Mouse (Mus musculus) midbrain, embryonic 12.5 days (tissue): ENCODE measurements around the gene Dnm2. TPM values are rescaled to one million over a fixed set of nuclear protein-coding genes. Genes with fewer than 3 reads are reported as not detected.

ENCODE experiments used
- ATAC-seq: fragments of 200-750 bp; cut with Nextera tagmentation; 2 replicates; pipeline ENCODE4 v1.8.0; 2017; ENCODE audit warnings: low read depth, moderate TSS enrichment, moderate library complexity; ENCODE audit not compliant: low FRiP score
- H3K27ac ChIP-seq: fragments of 300-500 bp; sonication (generic); replicated peaks from 2 replicates; pipeline ENCODE4 v1.5.1; 2016; ENCODE audit warnings: mild to moderate bottlenecking
- H3K27me3 ChIP-seq: fragments of 300-500 bp; sonication (generic); 2 replicates; pipeline ENCODE4 v1.6.1; 2016; ENCODE audit warnings: mild to moderate bottlenecking
- H3K36me3 ChIP-seq: fragments of 300-500 bp; sonication (generic); 2 replicates; pipeline ENCODE4 v1.6.1; 2016
- H3K4me1 ChIP-seq: fragments of 300-500 bp; sonication (generic); 2 replicates; pipeline ENCODE4 v1.6.1; 2016
- H3K4me2 ChIP-seq: fragments of 300-500 bp; sonication (generic); replicated peaks from 2 replicates; pipeline ENCODE4 v1.6.1; 2016; ENCODE audit warnings: mild to moderate bottlenecking, moderate library complexity
- H3K4me3 ChIP-seq: fragments of 300-500 bp; sonication (generic); 2 replicates; pipeline ENCODE4 v1.5.1; 2016; ENCODE audit warnings: mild to moderate bottlenecking
- H3K9ac ChIP-seq: fragments of 300-500 bp; sonication (generic); replicated peaks from 2 replicates; pipeline ENCODE4 v1.6.1; 2016; ENCODE audit warnings: mild to moderate bottlenecking, moderate library complexity
- H3K9me3 ChIP-seq: fragments of 300-500 bp; sonication (generic); 2 replicates; pipeline ENCODE4 v1.6.1; 2016; ENCODE audit warnings: mild to moderate bottlenecking
- WGBS: fragments of 180-500 bp; shearing (Covaris S2); methylation state at CpG from one replicate; pipeline ENCODE4 v1.1.7; 2016; 5-methylcytosine and 5-hydroxymethylcytosine counted together
- polyA plus RNA-seq: library from polyadenylated mRNA; unstranded; fragments of >200 nt; fragmentation: Nextera tagmentation; extraction: Ambion mirVana; gene quantifications from 2 replicates; pipeline ENCODE4 v1.2.1, GENCODE M21; 2016

Dnm2 gene
- polyA plus RNA-seq, 1 experiment from 2014 or later: 76.7 TPM

- Histone ChIP-seq H3K27ac (no peak overlapping the region), H3K9me3 (no peaks in the 10 kb centered on the region), H3K36me3 (0 out of 2 replicates have a peak, but pooled peaks cover 6% of the 10 kb centered on the region), H3K27me3 (no peaks in the 10 kb centered on the region), H3K4me3 (no peak overlapping the region), H3K9ac (no peak overlapping the region), H3K4me1 (no peaks in the 10 kb centered on the region), H3K4me2 (no peak overlapping the region)
- WGBS: 91% methylated on average over 2 of the region's 2 CpGs
- no peak for ATAC-seq
Observed at GRCm38 (mm10) chr9:21449710-21450109, 25.0 kb downstream of the Dnm2 start.

DNA sequence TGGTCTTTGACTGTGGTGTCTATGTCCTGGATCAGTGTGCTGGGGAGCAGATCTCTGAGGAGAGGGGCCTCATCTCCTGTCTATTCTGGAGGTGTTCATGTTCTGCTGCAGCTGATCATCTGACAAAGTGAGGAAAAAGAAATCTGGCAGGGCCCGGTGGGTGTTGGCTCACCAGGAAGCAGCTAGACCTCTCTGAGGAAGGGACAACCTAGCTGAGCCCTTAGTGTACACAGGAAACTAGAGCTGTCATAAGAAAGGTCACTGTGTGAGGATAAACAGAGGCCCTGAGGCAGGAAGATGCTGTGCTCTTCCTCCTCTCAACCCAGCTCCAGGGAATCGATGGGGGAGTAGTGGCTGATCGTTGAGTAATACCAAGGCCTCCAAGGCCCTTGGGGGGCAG lies 25.6 kb downstream of the Dnm2 start:
- Histone ChIP-seq H3K27ac (no peak overlapping the region), H3K27me3 (no peaks in the 10 kb centered on the region), H3K9me3 (no peaks in the 10 kb centered on the region), H3K9ac (no peak overlapping the region), H3K4me2 (no peak overlapping the region), H3K4me3 (no peak overlapping the region), H3K36me3 (0 out of 2 replicates have a peak, but pooled peaks cover 6% of the 10 kb centered on the region), H3K4me1 (no peaks in the 10 kb centered on the region)
- WGBS: 86% methylated on average over 3 of the region's 3 CpGs
- ATAC-seq: no peak

DNA sequence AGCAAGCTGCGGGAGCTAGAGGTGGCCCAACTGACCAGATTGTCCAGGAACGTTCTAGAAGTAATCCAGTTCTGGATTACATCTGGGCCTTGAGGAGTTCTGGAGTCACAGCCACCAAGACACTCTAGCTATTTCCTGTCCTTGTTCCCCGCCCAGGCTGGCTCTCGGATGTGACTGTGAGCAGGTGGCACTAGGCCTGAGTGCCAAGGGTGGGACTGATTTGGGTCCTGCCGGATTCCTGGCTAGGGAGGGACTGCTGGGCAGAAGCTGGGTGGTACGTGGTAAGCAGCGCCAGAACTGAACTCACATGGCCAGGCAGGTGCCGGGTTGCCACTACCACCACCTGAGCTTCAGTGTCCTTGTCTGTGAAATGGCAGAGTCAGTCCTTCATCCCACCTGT lies 26.7 kb downstream of the Dnm2 start:
- Histone ChIP-seq H3K9ac (no peak overlapping the region), H3K4me3 (no peak overlapping the region), H3K4me2 (no peak overlapping the region), H3K4me1 (no peaks in the 10 kb centered on the region), H3K27ac (no peak overlapping the region), H3K27me3 (no peaks in the 10 kb centered on the region), H3K36me3 (0 out of 2 replicates have a peak, but pooled peaks cover 6% of the 10 kb centered on the region), H3K9me3 (no peaks in the 10 kb centered on the region)
- no peak for ATAC-seq
- 92% methylated on average over 8 of the region's 8 CpGs for WGBS

GRCm38 (mm10) chr9:21451870-21452269 lies 27.2 kb downstream of the Dnm2 start:
- Histone ChIP-seq H3K36me3 (0 out of 2 replicates have a peak, but pooled peaks cover 6% of the 10 kb centered on the region), H3K27me3 (no peaks in the 10 kb centered on the region), H3K4me3 (no peak overlapping the region), H3K27ac (no peak overlapping the region), H3K9me3 (no peaks in the 10 kb centered on the region), H3K4me2 (no peak overlapping the region), H3K9ac (no peak overlapping the region), H3K4me1 (no peaks in the 10 kb centered on the region)
- no peak for ATAC-seq
- WGBS: 86% methylated on average over 8 of the region's 8 CpGs

DNA sequence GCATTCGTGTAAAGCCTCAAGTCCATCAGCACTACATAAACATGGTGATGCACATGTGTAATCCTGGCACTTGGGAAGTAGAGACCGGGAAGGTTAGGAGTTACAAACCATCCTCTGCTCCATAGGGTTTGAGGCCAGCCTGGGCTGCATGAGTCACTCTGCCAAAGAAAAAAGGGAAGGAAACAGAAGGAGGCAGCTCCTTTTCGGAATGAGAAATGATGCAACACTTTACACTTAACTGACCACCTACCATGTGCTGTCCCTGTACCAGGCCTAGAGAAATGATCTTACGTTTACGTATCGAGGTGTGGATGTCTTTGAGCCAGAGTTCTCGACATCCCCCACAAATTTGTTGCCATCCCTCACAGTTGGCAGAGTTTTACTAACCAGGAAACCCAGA lies 28.3 kb downstream of the Dnm2 start:
- no peak overlapping the region for H3K27ac ChIP-seq
- H3K36me3 ChIP-seq: 0 out of 2 replicates have a peak, but pooled peaks cover 9% of the 10 kb centered on the region
- no peak for ATAC-seq
- 90% methylated on average over 7 of the region's 7 CpGs for WGBS
- no peak overlapping the region for H3K4me2 ChIP-seq
- no peak overlapping the region for H3K4me3 ChIP-seq
- H3K27me3 ChIP-seq: no peaks in the 10 kb centered on the region
- no peaks in the 10 kb centered on the region for H3K4me1 ChIP-seq
- no peak overlapping the region for H3K9ac ChIP-seq
- no peaks in the 10 kb centered on the region for H3K9me3 ChIP-seq

- ATAC-seq: no peak
- WGBS: 91% methylated on average over 2 of the region's 2 CpGs
- H3K27me3 ChIP-seq: no peaks in the 10 kb centered on the region
Observed at GRCm38 (mm10) chr9:21453459-21453858, 28.8 kb downstream of the Dnm2 start.

GRCm38 (mm10) chr9:21454556-21454955 lies 29.8 kb downstream of the Dnm2 start:
- H3K9ac ChIP-seq: no peak overlapping the region
- H3K4me1 ChIP-seq: no peaks in the 10 kb centered on the region
- peaks cover 14% of the 10 kb centered on the region for H3K36me3 ChIP-seq
- ATAC-seq: no peak
- no peak overlapping the region for H3K4me2 ChIP-seq
- H3K9me3 ChIP-seq: no peaks in the 10 kb centered on the region
- H3K27me3 ChIP-seq: no peaks in the 10 kb centered on the region
- H3K4me3 ChIP-seq: no peak overlapping the region
- H3K27ac ChIP-seq: no peak overlapping the region
- WGBS: 85% methylated on average over 4 of the region's 4 CpGs

More at GRCm38 (mm10) chr9:21453459-21453858, 28.8 kb downstream of the Dnm2 start:
- Histone ChIP-seq H3K27ac (no peak overlapping the region), H3K4me2 (no peak overlapping the region), H3K9ac (no peak overlapping the region), H3K9me3 (no peaks in the 10 kb centered on the region), H3K4me3 (no peak overlapping the region), H3K4me1 (no peaks in the 10 kb centered on the region), H3K36me3 (0 out of 2 replicates have a peak, but pooled peaks cover 9% of the 10 kb centered on the region)

DNA sequence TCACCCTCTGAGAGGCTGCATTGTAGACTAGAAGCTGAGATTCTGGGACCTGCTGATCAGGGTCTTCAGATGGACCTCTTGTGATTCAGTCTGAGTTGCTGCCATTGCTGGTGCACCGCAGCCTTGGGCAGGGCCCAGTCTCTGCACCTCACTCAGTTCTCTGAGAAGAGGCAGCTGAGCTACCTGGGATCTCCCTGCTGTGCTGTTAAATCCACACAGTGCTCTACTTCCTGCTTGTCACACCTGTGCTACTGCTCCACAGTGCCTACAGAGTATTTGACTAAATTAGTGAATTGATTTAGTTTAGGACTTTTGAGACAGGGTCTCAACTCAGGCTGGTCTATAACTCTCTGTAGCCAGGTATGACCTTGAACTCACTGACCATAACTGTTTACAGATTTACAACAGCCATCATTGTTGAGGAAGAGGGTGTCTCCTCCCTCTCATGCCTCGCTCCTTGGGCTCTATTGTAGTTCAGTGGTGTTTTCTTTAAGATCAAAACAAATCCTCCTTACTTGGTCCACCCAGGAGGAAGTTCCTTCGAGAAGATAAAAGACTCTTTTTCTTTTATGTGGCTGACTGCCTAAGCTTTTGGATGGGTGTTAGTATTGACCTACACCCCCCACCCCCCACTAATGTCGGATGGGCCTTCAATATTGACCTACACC lies 30.5 kb downstream of the Dnm2 start:
- Histone ChIP-seq H3K9me3 (no peaks in the 10 kb centered on the region), H3K27me3 (no peaks in the 10 kb centered on the region), H3K36me3 (peaks cover 11% of the 10 kb centered on the region), H3K27ac (no peak overlapping the region), H3K4me1 (no peaks in the 10 kb centered on the region), H3K4me3 (no peak overlapping the region), H3K4me2 (no peak overlapping the region), H3K9ac (no peak overlapping the region)
- WGBS: 61% methylated on average over 4 of the region's 4 CpGs
- no peak for ATAC-seq

DNA sequence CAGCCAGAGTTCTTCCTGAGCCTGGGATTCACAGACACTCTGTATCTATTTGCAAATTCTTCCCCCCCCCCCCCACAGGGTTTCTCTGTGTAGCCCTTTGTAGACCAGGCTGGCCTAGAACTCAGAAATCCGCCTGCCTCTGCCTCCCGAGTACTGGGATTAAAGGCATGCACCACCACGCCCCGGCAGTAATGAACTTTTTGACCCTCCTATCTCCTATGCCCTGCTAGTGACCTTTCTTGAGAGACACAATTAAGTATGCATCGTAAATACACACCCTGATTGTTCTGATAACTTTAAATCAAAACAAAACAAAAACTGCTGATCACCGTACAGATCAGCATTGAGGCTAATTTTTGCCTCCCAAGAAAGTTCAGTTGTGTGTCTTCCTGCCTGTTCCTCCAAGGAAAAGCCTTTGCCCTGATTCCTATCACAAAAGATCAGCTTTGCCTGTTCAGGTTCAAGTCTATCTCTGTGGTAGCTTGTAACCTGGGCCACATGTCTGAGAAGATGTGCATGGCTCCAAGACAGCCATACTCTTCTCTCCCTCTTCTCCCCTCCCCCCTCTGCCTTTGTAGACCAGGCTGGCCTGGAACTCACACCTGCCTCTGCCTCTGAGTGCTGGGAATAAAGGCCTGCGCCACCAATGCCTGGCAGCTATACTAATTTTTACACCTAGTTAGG lies 31.7 kb downstream of the Dnm2 start:
- no peak overlapping the region for H3K27ac ChIP-seq
- H3K27me3 ChIP-seq: no peaks in the 10 kb centered on the region
- no peak for ATAC-seq
- no peaks in the 10 kb centered on the region for H3K9me3 ChIP-seq
- H3K4me3 ChIP-seq: no peak overlapping the region
- 90% methylated on average over 7 of the region's 7 CpGs for WGBS
- H3K4me2 ChIP-seq: no peak overlapping the region
- no peak overlapping the region for H3K9ac ChIP-seq
- no peaks in the 10 kb centered on the region for H3K4me1 ChIP-seq
- H3K36me3 ChIP-seq: peaks cover 11% of the 10 kb centered on the region

DNA sequence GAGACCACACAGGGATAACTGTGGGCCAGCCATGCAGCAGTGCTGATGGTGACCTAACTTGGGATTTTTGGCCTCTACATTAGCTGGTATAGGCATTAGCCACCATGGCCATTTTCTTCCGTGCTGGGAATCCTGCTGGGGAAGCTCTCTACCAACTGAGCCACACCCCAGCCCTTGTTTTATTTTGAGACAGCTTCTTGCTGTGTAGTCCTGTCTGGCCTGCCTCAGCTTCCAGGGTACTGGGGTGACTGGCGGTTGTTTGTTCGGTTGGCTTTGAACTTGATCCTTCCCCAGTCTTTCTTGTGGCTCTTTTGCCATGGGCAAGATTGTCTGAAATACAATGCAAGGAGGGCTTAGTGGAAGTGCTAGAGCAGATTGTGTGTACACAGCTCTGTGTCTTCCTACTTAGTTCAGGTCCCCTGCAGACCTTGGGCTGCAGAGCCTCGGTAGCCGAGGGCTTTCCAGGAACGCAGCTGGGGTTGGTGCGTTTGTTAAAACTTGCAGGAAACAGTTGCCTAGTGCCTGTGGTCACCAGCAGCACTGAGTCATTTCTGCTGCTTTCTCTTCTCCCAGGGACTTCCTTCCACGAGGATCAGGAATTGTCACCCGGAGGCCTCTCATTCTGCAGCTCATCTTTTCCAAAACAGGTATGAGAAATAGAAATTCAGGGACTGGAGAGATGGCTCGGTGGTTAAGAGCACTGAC lies 32.4 kb downstream of the Dnm2 start:
- 80% methylated on average over 10 of the region's 10 CpGs for WGBS
- Histone ChIP-seq H3K9me3 (no peaks in the 10 kb centered on the region), H3K27me3 (no peaks in the 10 kb centered on the region), H3K4me2 (no peak overlapping the region), H3K27ac (no peak overlapping the region), H3K4me3 (no peak overlapping the region), H3K9ac (no peak overlapping the region), H3K36me3 (peaks cover 11% of the 10 kb centered on the region), H3K4me1 (0 out of 2 replicates have a peak, but pooled peaks cover 4% of the 10 kb centered on the region)
- no peak for ATAC-seq

- no peak for ATAC-seq
- no peak overlapping the region for H3K9ac ChIP-seq
- 89% methylated on average over 3 of the region's 3 CpGs for WGBS
- no peak overlapping the region for H3K4me3 ChIP-seq
- H3K27me3 ChIP-seq: no peaks in the 10 kb centered on the region
- no peak overlapping the region for H3K27ac ChIP-seq
- H3K4me1 ChIP-seq: 0 out of 2 replicates have a peak, but pooled peaks cover 4% of the 10 kb centered on the region
- no peak overlapping the region for H3K4me2 ChIP-seq
- H3K36me3 ChIP-seq: peaks cover 11% of the 10 kb centered on the region
- no peaks in the 10 kb centered on the region for H3K9me3 ChIP-seq
Observed at GRCm38 (mm10) chr9:21458821-21459220, 34.1 kb downstream of the Dnm2 start.

- no peak overlapping the region for H3K27ac ChIP-seq
- no peak overlapping the region for H3K9ac ChIP-seq
- no peak overlapping the region for H3K4me2 ChIP-seq
- 92% methylated on average over 3 of the region's 3 CpGs for WGBS
- no peaks in the 10 kb centered on the region for H3K27me3 ChIP-seq
- no peaks in the 10 kb centered on the region for H3K9me3 ChIP-seq
- no peak for ATAC-seq
- 0 out of 2 replicates have a peak, but pooled peaks cover 4% of the 10 kb centered on the region for H3K4me1 ChIP-seq
- H3K4me3 ChIP-seq: no peak overlapping the region
- H3K36me3 ChIP-seq: peaks cover 12% of the 10 kb centered on the region
Observed at GRCm38 (mm10) chr9:21460400-21460940, 35.8 kb downstream of the Dnm2 start.
